Mouse (Mus musculus): ENCODE data around the gene Serpinb13. TPM values are rescaled to one million over a fixed set of nuclear protein-coding genes. Genes with fewer than 3 reads are reported as not detected.

Serpinb13 gene
- not detected in 2 replicates for polyA plus RNA-seq (2015; fragmentation: Nextera tagmentation; extraction: Ambion mirVana)

DNA sequence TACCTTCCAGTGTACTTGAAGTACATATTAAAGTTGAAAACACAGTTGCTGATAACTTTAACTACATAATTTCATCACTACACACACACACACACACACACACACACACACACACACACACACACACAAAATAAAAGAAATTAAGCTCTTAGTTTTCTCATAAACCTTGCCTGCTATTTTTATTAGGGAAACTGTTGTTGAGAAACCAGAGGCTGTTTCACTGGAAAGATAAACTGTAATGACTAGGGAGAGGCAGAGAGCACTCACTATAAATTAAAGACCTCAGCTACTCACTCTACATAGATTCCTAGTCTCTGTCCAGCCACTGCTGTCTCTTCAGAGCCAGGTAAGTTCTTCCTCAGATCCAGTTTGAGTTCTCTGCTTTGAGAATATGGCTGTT is at the start of gene Serpinb13:
Serpinb13 (plus strand) TSS at position 301 of the 400 bp plus-strand sequence.

DNA sequence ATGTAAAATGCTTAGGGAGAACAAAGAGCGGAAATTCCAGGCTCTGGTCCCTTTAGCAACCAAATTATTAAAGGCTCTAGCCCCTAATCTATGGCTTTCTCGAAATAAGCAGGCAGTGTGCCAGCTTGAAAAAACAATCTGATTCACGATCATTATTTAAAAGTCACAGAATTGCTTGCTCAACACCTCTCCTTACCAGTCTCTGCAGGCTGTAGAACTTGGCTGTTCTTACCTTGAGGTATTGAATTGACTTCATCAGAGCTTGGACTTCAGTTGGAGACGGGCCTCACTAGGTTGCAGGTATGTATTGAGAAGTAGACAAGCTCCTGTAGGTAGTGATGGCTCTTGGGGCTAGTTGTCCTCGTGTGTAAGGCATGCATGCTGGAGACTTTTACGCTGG is 46.5 kb upstream of the Serpinb13 start, which contains the start of gene Serpinb12:
Serpinb12 (plus strand) TSS at position 185 of the 400 bp plus-strand sequence.

Other genes with a start within 250 kb of the Serpinb13 start
- 6.3 and 7.3 TPM in 2 replicates for gene Kdsr, start 221.3 kb upstream of the Serpinb13 start, polyA plus RNA-seq (2015; fragmentation: Nextera tagmentation; extraction: Ambion mirVana)
- 27.3 and 34.8 TPM in 2 replicates for gene Vps4b, start 184.3 kb upstream of the Serpinb13 start, polyA plus RNA-seq (2015; fragmentation: Nextera tagmentation; extraction: Ambion mirVana)
- 0.13 and 0.56 TPM in 2 replicates for gene Serpinb5, start 119.8 kb upstream of the Serpinb13 start, polyA plus RNA-seq (2015; fragmentation: Nextera tagmentation; extraction: Ambion mirVana)
- gene Serpinb12, start 46.5 kb upstream of the Serpinb13 start, polyA plus RNA-seq (2015; fragmentation: Nextera tagmentation; extraction: Ambion mirVana): not detected in 2 replicates
- not detected in 2 replicates for gene Serpinb3a, start 71.3 kb downstream of the Serpinb13 start, polyA plus RNA-seq (2015; fragmentation: Nextera tagmentation; extraction: Ambion mirVana)
- gene Serpinb3d, start 102.5 kb downstream of the Serpinb13 start, polyA plus RNA-seq (2015; fragmentation: Nextera tagmentation; extraction: Ambion mirVana): not detected in 2 replicates